Mouse (Mus musculus): ENCODE measurements at regions not wholly inside any gene's neighbourhood (a gene's known extent, or its start where the extent isn't known, plus 50 kb on each side); places are given as distances from the start of the nearest gene placed in this dataset.

- Histone ChIP-seq H3K27me3 (ENCODE audit: control insufficient read depth, insufficient read depth, low read length, poor library complexity, severe bottlenecking) (no peaks in the 10 kb centered on the region), H3K36me3 (ENCODE audit: control insufficient read depth, insufficient read depth, low read length, poor library complexity, severe bottlenecking) (no peaks in the 10 kb centered on the region)
- peak; percentile 95 for DNase-seq (ENCODE audit: low read depth, low spot score)
These were observed 97.8 kb downstream of the Tomm20 start for GRCm38 (mm10) chr8:126847664-126848353.

- Histone ChIP-seq H3K27me3 (ENCODE audit: control insufficient read depth, insufficient read depth, low read length, poor library complexity, severe bottlenecking) (no peaks in the 10 kb centered on the region), H3K36me3 (ENCODE audit: control insufficient read depth, insufficient read depth, low read length, poor library complexity, severe bottlenecking) (no peaks in the 10 kb centered on the region)
- peak; percentile 73 for DNase-seq (ENCODE audit: low read depth, low spot score)
These were observed 99.5 kb downstream of the Tomm20 start for GRCm38 (mm10) chr8:126846188-126846565.

- peak; percentile 87 for DNase-seq (ENCODE audit: low read depth, low spot score)
These were observed 100.0 kb downstream of the Tomm20 start for GRCm38 (mm10) chr8:126845530-126846187.

GRCm38 (mm10) chr8:126844627-126845026 is 101.0 kb downstream of the Tomm20 start:
- Histone ChIP-seq H3K36me3 (ENCODE audit: control insufficient read depth, insufficient read depth, low read length, poor library complexity, severe bottlenecking) (no peaks in the 10 kb centered on the region), H3K27me3 (ENCODE audit: control insufficient read depth, insufficient read depth, low read length, poor library complexity, severe bottlenecking) (no peaks in the 10 kb centered on the region)
- DNase-seq (ENCODE audit: low read depth, low spot score), result peak; percentile 33

More at GRCm38 (mm10) chr8:126845530-126846187, 100.0 kb downstream of the Tomm20 start:
- no peaks in the 10 kb centered on the region for H3K36me3 ChIP-seq (ENCODE audit: control insufficient read depth, insufficient read depth, low read length, poor library complexity, severe bottlenecking)
- no peaks in the 10 kb centered on the region for H3K27me3 ChIP-seq (ENCODE audit: control insufficient read depth, insufficient read depth, low read length, poor library complexity, severe bottlenecking)

- no peak for DNase-seq (ENCODE audit: low read depth, low spot score)
- H3K27me3 ChIP-seq (ENCODE audit: control insufficient read depth, insufficient read depth, low read length, poor library complexity, severe bottlenecking), result no peaks in the 10 kb centered on the region
- H3K36me3 ChIP-seq (ENCODE audit: control insufficient read depth, insufficient read depth, low read length, poor library complexity, severe bottlenecking), result no peaks in the 10 kb centered on the region
These were observed 104.5 kb downstream of the Tomm20 start for GRCm38 (mm10) chr8:126841187-126841586.

GRCm38 (mm10) chr8:126839712-126840355 is 105.8 kb downstream of the Tomm20 start:
- Histone ChIP-seq H3K27me3 (ENCODE audit: control insufficient read depth, insufficient read depth, low read length, poor library complexity, severe bottlenecking) (no peaks in the 10 kb centered on the region), H3K36me3 (ENCODE audit: control insufficient read depth, insufficient read depth, low read length, poor library complexity, severe bottlenecking) (no peaks in the 10 kb centered on the region)
- peak; percentile 58 for DNase-seq (ENCODE audit: low read depth, low spot score)

- DNase-seq (ENCODE audit: low read depth, low spot score), result peak; percentile 92
- H3K36me3 ChIP-seq (ENCODE audit: control insufficient read depth, insufficient read depth, low read length, poor library complexity, severe bottlenecking), result no peaks in the 10 kb centered on the region
- H3K27me3 ChIP-seq (ENCODE audit: control insufficient read depth, insufficient read depth, low read length, poor library complexity, severe bottlenecking), result no peaks in the 10 kb centered on the region
These were observed 106.5 kb downstream of the Tomm20 start for GRCm38 (mm10) chr8:126839039-126839711.

GRCm38 (mm10) chr8:126838228-126838627 is 107.4 kb downstream of the Tomm20 start:
- no peaks in the 10 kb centered on the region for H3K36me3 ChIP-seq (ENCODE audit: control insufficient read depth, insufficient read depth, low read length, poor library complexity, severe bottlenecking)
- H3K27me3 ChIP-seq (ENCODE audit: control insufficient read depth, insufficient read depth, low read length, poor library complexity, severe bottlenecking), result no peaks in the 10 kb centered on the region
- no peak for DNase-seq (ENCODE audit: low read depth, low spot score)

- DNase-seq (ENCODE audit: low read depth, low spot score), result no peak
- H3K27me3 ChIP-seq (ENCODE audit: control insufficient read depth, insufficient read depth, low read length, poor library complexity, severe bottlenecking), result no peaks in the 10 kb centered on the region
- H3K36me3 ChIP-seq (ENCODE audit: control insufficient read depth, insufficient read depth, low read length, poor library complexity, severe bottlenecking), result no peaks in the 10 kb centered on the region
These were observed 108.2 kb downstream of the Tomm20 start for GRCm38 (mm10) chr8:126837318-126838025.

- no peak for DNase-seq (ENCODE audit: low read depth, low spot score)
- no peaks in the 10 kb centered on the region for H3K27me3 ChIP-seq (ENCODE audit: control insufficient read depth, insufficient read depth, low read length, poor library complexity, severe bottlenecking)
These were observed 110.1 kb downstream of the Tomm20 start for GRCm38 (mm10) chr8:126835554-126835953.

GRCm38 (mm10) chr8:126833471-126834453 is 111.9 kb downstream of the Tomm20 start:
- DNase-seq (ENCODE audit: low read depth, low spot score), result peak; percentile 54
- Histone ChIP-seq H3K27me3 (ENCODE audit: control insufficient read depth, insufficient read depth, low read length, poor library complexity, severe bottlenecking) (no peaks in the 10 kb centered on the region), H3K36me3 (ENCODE audit: control insufficient read depth, insufficient read depth, low read length, poor library complexity, severe bottlenecking) (no peaks in the 10 kb centered on the region)

More at GRCm38 (mm10) chr8:126835554-126835953, 110.1 kb downstream of the Tomm20 start:
- H3K36me3 ChIP-seq (ENCODE audit: control insufficient read depth, insufficient read depth, low read length, poor library complexity, severe bottlenecking), result no peaks in the 10 kb centered on the region

- H3K36me3 ChIP-seq (ENCODE audit: control insufficient read depth, insufficient read depth, low read length, poor library complexity, severe bottlenecking), result no peaks in the 10 kb centered on the region
- no peak for DNase-seq (ENCODE audit: low read depth, low spot score)
- no peaks in the 10 kb centered on the region for H3K27me3 ChIP-seq (ENCODE audit: control insufficient read depth, insufficient read depth, low read length, poor library complexity, severe bottlenecking)
These were observed 112.6 kb downstream of the Tomm20 start for GRCm38 (mm10) chr8:126833006-126833405.

- no peaks in the 10 kb centered on the region for H3K27me3 ChIP-seq (ENCODE audit: control insufficient read depth, insufficient read depth, low read length, poor library complexity, severe bottlenecking)
- no peaks in the 10 kb centered on the region for H3K36me3 ChIP-seq (ENCODE audit: control insufficient read depth, insufficient read depth, low read length, poor library complexity, severe bottlenecking)
- DNase-seq (ENCODE audit: low read depth, low spot score), result peak; percentile 96
These were observed 113.3 kb downstream of the Tomm20 start for GRCm38 (mm10) chr8:126832163-126832978.

Data from splenic B cell, adult 2 months (primary cell).